Mouse (Mus musculus) liver, postnatal 0 days (tissue): ENCODE measurements around the gene Ube2i. TPM values are rescaled to one million over a fixed set of nuclear protein-coding genes. Genes with fewer than 3 reads are reported as not detected.
"Not testable (repeated sequence)": the region's sequence is repeated elsewhere in the genome, so short reads cannot be mapped to it uniquely, and the experiment has no call there.

ENCODE experiments used
- ATAC-seq: fragments of 200-750 bp; cut with Nextera tagmentation; 2 replicates; pipeline ENCODE4 v1.8.0; 2017; ENCODE audit warnings: mild to moderate bottlenecking, moderate library complexity
- DNase-seq: peaks from one replicate; pipeline ENCODE4 v3.0.0-alpha.2; 2016
- H3K27ac ChIP-seq: fragments of 300-500 bp; sonication (generic); 2 replicates; pipeline ENCODE4 v1.5.1; 2014; ENCODE audit warnings: antibody characterized with exemption, moderate library complexity, mild to moderate bottlenecking, low read depth
- H3K27me3 ChIP-seq: fragments of 300-500 bp; sonication (generic); 2 replicates; pipeline ENCODE4 v1.6.1; 2014; ENCODE audit warnings: low read length, control low read depth, mixed read lengths; ENCODE audit not compliant: insufficient read depth
- H3K36me3 ChIP-seq: fragments of 300-500 bp; sonication (generic); replicated peaks from 2 replicates; pipeline ENCODE4 v1.6.1; 2014; ENCODE audit warnings: mild to moderate bottlenecking, control low read depth, low read length, moderate library complexity, mixed read lengths; ENCODE audit not compliant: insufficient read depth
- H3K4me1 ChIP-seq: fragments of 300-500 bp; sonication (generic); 2 replicates; pipeline ENCODE4 v1.6.1; 2014; ENCODE audit warnings: antibody characterized with exemption, mild to moderate bottlenecking, control low read depth; ENCODE audit not compliant: insufficient read depth
- H3K4me2 ChIP-seq: fragments of 300-500 bp; sonication (generic); 2 replicates; pipeline ENCODE4 v1.6.1; 2014; ENCODE audit warnings: low read depth, mild to moderate bottlenecking, low read length, moderate library complexity, mixed read lengths
- H3K4me3 ChIP-seq: fragments of 300-500 bp; sonication (generic); 2 replicates; pipeline ENCODE4 v1.5.1; 2014; ENCODE audit warnings: low read depth, low read length
- H3K9ac ChIP-seq: fragments of 300-500 bp; sonication (generic); replicated peaks from 2 replicates; pipeline ENCODE4 v1.6.1; 2014; ENCODE audit warnings: mild to moderate bottlenecking, moderate library complexity
- H3K9me3 ChIP-seq: fragments of 300-500 bp; sonication (generic); 2 replicates; pipeline ENCODE4 v1.6.1; 2016; ENCODE audit warnings: mild to moderate bottlenecking, control low read depth, low read length, mixed read lengths
- CTCF ChIP-seq: sonication (generic); IDR thresholded peaks from 2 replicates; pipeline ENCODE4 v1.5.1; 2016; ENCODE audit warnings: antibody characterized with exemption, low read depth
- EP300 ChIP-seq: IDR thresholded peaks from 2 replicates; pipeline ENCODE4 v1.6.1; 2016; ENCODE audit warnings: antibody characterized with exemption, low read depth, mild to moderate bottlenecking
- WGBS: fragments of 180-500 bp; shearing (Covaris S2); extraction: QIAGEN DNeasy Blood & Tissue Kit; methylation state at CpG from one replicate; pipeline ENCODE4 v1.1.7; 2014; ENCODE audit not compliant: insufficient replicate concordance; 5-methylcytosine and 5-hydroxymethylcytosine counted together
- polyA plus RNA-seq: library from polyadenylated mRNA; unstranded; fragments of >200 nt; fragmentation: Nextera tagmentation; extraction: Ambion mirVana; gene quantifications from 2 replicates; pipeline ENCODE4 v1.2.1, GENCODE M21; 2015

The Ube2i gene
- polyA plus RNA-seq, 1 experiment from 2014 or later = 164 TPM

DNA sequence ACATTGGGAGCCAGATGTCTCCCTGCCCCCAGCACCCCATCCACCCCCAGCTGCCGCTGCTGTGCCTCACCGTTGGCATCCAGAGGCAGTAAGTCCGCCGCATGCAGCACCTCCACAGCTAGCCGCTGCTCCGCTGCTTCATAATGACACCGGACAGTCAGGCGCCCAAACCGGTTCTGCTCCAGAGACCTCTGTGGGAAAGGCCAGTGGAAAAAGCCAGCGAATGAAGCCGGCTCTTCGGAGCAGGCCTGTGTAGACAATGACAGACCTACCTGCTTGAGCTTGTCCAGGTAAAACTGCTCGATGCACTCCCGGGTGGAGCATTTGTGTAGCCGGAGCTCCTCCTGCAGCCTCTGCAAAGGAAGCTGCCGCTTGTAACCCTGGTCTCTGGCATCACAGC lies 30.2 kb downstream of the Ube2i start:
- Histone ChIP-seq H3K4me3 (no peak overlapping the region), H3K9ac (no peak overlapping the region), H3K4me1 (peaks cover 13% of the 10 kb centered on the region), H3K9me3 (no peaks in the 10 kb centered on the region), H3K4me2 (no peak overlapping the region), H3K36me3 (peaks cover 4% of the 10 kb centered on the region), H3K27me3 (no peaks in the 10 kb centered on the region), H3K27ac (no peak overlapping the region)
- TF ChIP-seq CTCF = no peak
- TF ChIP-seq EP300 = no peak
- ATAC-seq (no peak), DNase-seq (no peak)
- 84% methylated on average over 16 of the region's 16 CpGs for WGBS

GRCm38 (mm10) chr17:25243131-25243780 lies 31.2 kb downstream of the Ube2i start:
- H3K27me3 ChIP-seq = no peaks in the 10 kb centered on the region
- H3K4me3 ChIP-seq = no peak overlapping the region
- ATAC-seq (no peak), DNase-seq (no peak)
- no peak overlapping the region for H3K4me2 ChIP-seq
- no peak overlapping the region for H3K9ac ChIP-seq
- H3K36me3 ChIP-seq = peaks cover 4% of the 10 kb centered on the region
- 0 out of 2 replicates have a peak, but pooled peaks have one; percentile 19 for TF ChIP-seq CTCF
- TF ChIP-seq EP300 = no peak
- H3K27ac ChIP-seq = no peak overlapping the region
- peaks cover 16% of the 10 kb centered on the region for H3K4me1 ChIP-seq
- no peaks in the 10 kb centered on the region for H3K9me3 ChIP-seq
- WGBS = 82% methylated on average over 11 of the region's 11 CpGs

DNA sequence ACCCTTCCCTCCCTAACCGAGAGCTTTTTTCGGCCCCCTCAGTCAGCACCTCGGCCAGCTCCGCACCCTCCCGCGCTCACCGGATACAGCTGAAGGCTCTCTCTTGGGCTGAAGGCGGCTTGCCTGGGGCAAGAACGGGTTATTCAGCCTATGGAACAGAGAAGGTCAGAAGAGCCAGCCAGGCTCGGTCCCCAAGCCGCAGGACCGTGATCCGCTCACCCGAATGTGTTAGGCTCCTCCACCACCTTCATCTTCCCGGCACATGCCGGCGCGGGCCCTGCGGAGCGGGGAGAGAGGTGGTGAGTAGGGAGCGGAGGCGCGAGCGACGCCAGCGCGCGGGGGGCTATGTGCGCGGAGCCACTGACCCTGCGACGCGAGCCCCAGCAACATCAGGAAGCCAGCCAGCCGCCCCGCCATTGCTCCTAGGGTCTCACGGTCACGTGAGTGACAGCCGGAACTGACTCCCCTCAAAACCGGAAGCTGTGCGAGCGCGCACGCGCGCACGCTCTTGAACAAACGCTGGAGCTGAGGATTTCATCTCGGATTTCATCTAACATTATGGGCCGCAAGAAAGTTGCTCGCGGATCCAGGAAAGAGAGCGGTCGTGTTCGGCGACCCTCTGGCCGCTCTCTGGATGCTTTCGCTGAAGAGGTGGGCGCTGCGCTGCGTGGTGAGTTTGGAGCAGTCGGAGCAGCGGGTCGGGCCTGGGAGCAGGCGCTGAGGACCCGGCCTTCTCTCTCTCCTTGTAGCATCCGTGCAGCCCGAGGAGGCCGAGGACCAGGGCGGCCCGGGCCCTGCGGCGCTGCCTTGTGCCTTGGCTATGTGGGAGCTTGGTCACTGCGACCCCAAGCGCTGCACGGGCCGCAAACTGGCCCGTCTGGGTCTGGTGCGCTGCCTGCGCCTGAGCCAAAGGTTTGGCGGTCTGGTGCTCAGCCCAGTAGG lies 34.5 kb downstream of the Ube2i start, which contains the start of the genes Gnptg and Tsr3:
Gene Gnptg (minus strand): TSS at position 430 of the 942 bp plus-strand sequence.
Gene Tsr3 (plus strand): TSS at position 476 of the 942 bp plus-strand sequence.
- peaks cover 16% of the 10 kb centered on the region for H3K4me1 ChIP-seq
- WGBS = under 1% methylated on average over 77 of the region's 80 CpGs
- H3K36me3 ChIP-seq = peaks cover 12% of the 10 kb centered on the region
- peak within 1 kb of the TSS; percentile 59 for H3K27ac ChIP-seq
- H3K9ac ChIP-seq = peak within 1 kb of the TSS; percentile 86
- no peaks in the 10 kb centered on the region for H3K27me3 ChIP-seq
- TF ChIP-seq EP300 (no peak), CTCF (no peak)
- no peaks in the 10 kb centered on the region for H3K9me3 ChIP-seq
- peak within 1 kb of the TSS; percentile 98 for H3K4me3 ChIP-seq
- H3K4me2 ChIP-seq = peak within 1 kb of the TSS; percentile 99
- ATAC-seq (peak; percentile 90), DNase-seq (peak; percentile 88)

GRCm38 (mm10) chr17:25235635-25236034 lies 38.8 kb downstream of the Ube2i start:
- TF ChIP-seq EP300 = no peak
- no peak overlapping the region for H3K9ac ChIP-seq
- no peak for ATAC-seq

GRCm38 (mm10) chr17:25231621-25232020 lies 42.8 kb downstream of the Ube2i start:
- not testable (repeated sequence) for H3K9me3 ChIP-seq, H3K4me3 ChIP-seq, H3K9ac ChIP-seq, H3K4me2 ChIP-seq, H3K27ac ChIP-seq, ATAC-seq, DNase-seq, H3K4me1 ChIP-seq, H3K27me3 ChIP-seq
- H3K36me3 ChIP-seq = peaks cover 42% of the 10 kb centered on the region
- 98% methylated on average over 3 of the region's 11 CpGs for WGBS

More at GRCm38 (mm10) chr17:25235635-25236034, 38.8 kb downstream of the Ube2i start:
- no peak overlapping the region for H3K4me2 ChIP-seq
- H3K27ac ChIP-seq = no peak overlapping the region
- WGBS = 81% methylated on average over 9 of the region's 9 CpGs
- no peak for DNase-seq
- H3K36me3 ChIP-seq = peaks cover 24% of the 10 kb centered on the region
- H3K9me3 ChIP-seq = no peaks in the 10 kb centered on the region
- H3K4me3 ChIP-seq = no peak overlapping the region
- no peaks in the 10 kb centered on the region for H3K27me3 ChIP-seq
- H3K4me1 ChIP-seq = peaks cover 10% of the 10 kb centered on the region

- Histone ChIP-seq H3K4me1 (peaks cover 8% of the 10 kb centered on the region; the same call in 1 of the 2 replicates), H3K4me2 (no peak overlapping the region), H3K9ac (no peak overlapping the region), H3K36me3 (peaks cover 45% of the 10 kb centered on the region), H3K27ac (no peak overlapping the region), H3K27me3 (no peaks in the 10 kb centered on the region), H3K4me3 (no peak overlapping the region), H3K9me3 (no peaks in the 10 kb centered on the region)
- DNase-seq (no peak), ATAC-seq (no peak)
- TF ChIP-seq EP300 (no peak), CTCF (no peak)
- 98% methylated on average over 3 of the region's 3 CpGs for WGBS
Measured at GRCm38 (mm10) chr17:25230700-25231099, 43.7 kb downstream of the Ube2i start.

DNA sequence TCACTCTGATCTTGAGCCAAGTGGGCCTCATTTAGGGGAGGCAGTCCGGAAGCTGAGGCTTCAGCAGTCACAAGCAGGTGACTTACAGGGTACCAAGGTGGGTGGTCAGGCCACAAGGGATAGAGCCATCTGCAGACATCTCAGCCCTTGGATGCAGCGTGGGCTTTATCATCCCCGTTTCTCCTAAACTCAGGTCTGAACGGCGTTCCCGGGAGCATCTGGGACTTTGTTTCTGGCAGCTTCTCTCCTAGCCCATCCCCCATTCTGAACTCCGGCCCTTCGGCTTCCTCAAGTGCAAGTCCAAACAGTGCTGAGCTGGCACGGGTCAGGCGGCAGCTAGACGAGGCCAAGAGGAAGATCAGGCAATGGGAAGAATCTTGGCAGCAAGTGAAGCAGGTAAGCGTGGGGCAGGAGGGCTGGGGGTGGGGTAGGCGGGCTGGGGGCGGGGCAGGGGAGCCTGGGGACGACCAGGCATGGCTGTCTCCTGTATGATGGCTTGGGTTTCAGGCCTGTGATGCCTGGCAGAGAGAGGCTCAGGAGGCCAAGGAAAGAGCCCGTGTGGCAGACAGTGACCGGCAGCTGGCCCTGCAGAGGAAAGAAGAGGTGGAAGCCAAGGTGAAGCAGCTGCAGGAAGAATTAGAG lies 44.3 kb downstream of the Ube2i start:
- peaks cover 41% of the 10 kb centered on the region for H3K36me3 ChIP-seq
- ATAC-seq, H3K4me2 ChIP-seq, H3K9me3 ChIP-seq, H3K9ac ChIP-seq, H3K4me3 ChIP-seq, DNase-seq, H3K27me3 ChIP-seq, H3K27ac ChIP-seq: not testable (repeated sequence)
- peaks cover 12% of the 10 kb centered on the region; the same call in 1 of the 2 replicates for H3K4me1 ChIP-seq
- WGBS = 75% methylated on average over 12 of the region's 17 CpGs
